ENCODE assay signal across 17 mouse cellular contexts in genomic region chr7:105715366-105715765, GRCm38 (mm10). TPM values are rescaled to one million over a fixed set of nuclear protein-coding genes. Genes with fewer than 3 reads are reported as not detected.
DNase-seq lines count a peak whose midpoint lies in the region; ATAC-seq and TF ChIP-seq lines count a peak whose summit lies in the region.
"Had no signal": no experiment of that assay in that cellular context is flagged by ENCODE, and none has a peak within 500 bp of the region (broad histone marks: within the 10 kb centered on the region; RNA-seq: fewer than 3 reads in every experiment).

No protein-coding gene starts in this region.

- H3K36me3 ChIP-seq in E14TG2a.4 (ENCODE audit: insufficient read depth, low read length) = no peaks in the 10 kb centered on the region
- no peaks in the 10 kb centered on the region for H3K36me3 ChIP-seq in stomach, postnatal 0 days (ENCODE audit: control insufficient read depth, insufficient read depth, low read length)
- H3K36me3 ChIP-seq: embryonic facial prominence, embryonic 12.5 days; forebrain, embryonic 15.5 days; hindbrain, embryonic 10.5 days; kidney, embryonic 15.5 days; liver, embryonic 15.5 days; midbrain, embryonic 15.5 days had no signal

- no peak overlapping the region for H3K27ac ChIP-seq in stomach, postnatal 0 days (replicated peaks)
- H3K27ac ChIP-seq: embryonic facial prominence, embryonic 12.5 days; forebrain, embryonic 15.5 days; gastrocnemius, adult 2 months; hindbrain, embryonic 10.5 days; kidney, embryonic 15.5 days; liver, embryonic 15.5 days; midbrain, embryonic 15.5 days had no signal

- H3K4me2 ChIP-seq in stomach, postnatal 0 days (replicated peaks; ENCODE audit: low read depth) = no peak overlapping the region
- H3K4me2 ChIP-seq: embryonic facial prominence, embryonic 12.5 days; forebrain, embryonic 15.5 days; kidney, embryonic 15.5 days; liver, embryonic 15.5 days; midbrain, embryonic 15.5 days had no signal

- DNase-seq in lung, adult 2 months = no peak
- no peak for DNase-seq in lung, postnatal 4 days
- peak; percentile 14 for DNase-seq in ZHBTc4 (ENCODE audit: low read depth, low spot score)
- DNase-seq in stomach, postnatal 0 days (ENCODE audit: low spot score) = no peak
- no peak for DNase-seq in kidney, postnatal 10 days
- DNase-seq in adrenal gland, adult 2 months = no peak
- DNase-seq: cerebellum, adult 18-20 months; gastrocnemius, adult 2 months; heart, adult 18-20 months; retina, postnatal 1 day had no signal

- no peak for ATAC-seq in stomach, postnatal 0 days (ENCODE audit: low FRiP score, low TSS enrichment)
- ATAC-seq: forebrain, embryonic 15.5 days; midbrain, embryonic 15.5 days had no signal

- TF ChIP-seq CTCF in lung, adult 2 months (IDR thresholded peaks at IDR 0.05; ENCODE audit: insufficient read depth, low read length) = peak; percentile 28; the same call in 1 of the 2 replicates
- peak; percentile 40 for TF ChIP-seq CTCF in E14TG2a.4 (conservative IDR thresholded peaks at IDR 0.05; ENCODE audit: low read length)
- TF ChIP-seq CTCF in stomach, postnatal 0 days (IDR thresholded peaks at IDR 0.05; ENCODE audit: low read depth) = 0 out of 2 replicates have a peak, but pooled peaks have one; percentile 3

- peaks cover 4% of the 10 kb centered on the region; the same call in 1 of the 2 replicates for H3K27me3 ChIP-seq in E14TG2a.4 (ENCODE audit: insufficient read depth, low read length)
- no peaks in the 10 kb centered on the region for H3K27me3 ChIP-seq in stomach, postnatal 0 days (ENCODE audit: control insufficient read depth, insufficient read depth, low read length)
- H3K27me3 ChIP-seq: embryonic facial prominence, embryonic 12.5 days; forebrain, embryonic 15.5 days; kidney, embryonic 15.5 days; liver, embryonic 15.5 days; midbrain, embryonic 15.5 days had no signal

- H3K9ac ChIP-seq in stomach, postnatal 0 days (ENCODE audit: low read length) = no peak overlapping the region
- H3K9ac ChIP-seq: embryonic facial prominence, embryonic 12.5 days; forebrain, embryonic 15.5 days; kidney, embryonic 15.5 days; liver, embryonic 15.5 days; midbrain, embryonic 15.5 days had no signal

- no peaks in the 10 kb centered on the region for H3K4me1 ChIP-seq in lung, adult 2 months (ENCODE audit: control insufficient read depth, insufficient read depth, low read length)
- peaks cover under 1% of the 10 kb centered on the region; the same call in 1 of the 2 replicates for H3K4me1 ChIP-seq in E14TG2a.4 (replicated peaks; ENCODE audit: low read depth, low read length)
- H3K4me1 ChIP-seq in stomach, postnatal 0 days (replicated peaks; ENCODE audit: control insufficient read depth, insufficient read depth) = no peaks in the 10 kb centered on the region
- H3K4me1 ChIP-seq: embryonic facial prominence, embryonic 12.5 days; forebrain, embryonic 15.5 days; hindbrain, embryonic 10.5 days; kidney, embryonic 15.5 days; liver, embryonic 15.5 days; midbrain, embryonic 15.5 days had no signal

- no peak for TF ChIP-seq POLR2A in lung, adult 2 months (IDR thresholded peaks at IDR 0.05; ENCODE audit: borderline replicate concordance, extremely low read depth, low read depth, low read length)

- no peak overlapping the region for H3K4me3 ChIP-seq in lung, adult 2 months (replicated peaks; ENCODE audit: extremely low read depth, low read depth, low read length)
- no peak overlapping the region for H3K4me3 ChIP-seq in E14TG2a.4 (replicated peaks; ENCODE audit: low read length)
- no peak overlapping the region for H3K4me3 ChIP-seq in stomach, postnatal 0 days (ENCODE audit: low read depth, low read length)
- H3K4me3 ChIP-seq: embryonic facial prominence, embryonic 12.5 days; forebrain, embryonic 15.5 days; gastrocnemius, adult 2 months; hindbrain, embryonic 10.5 days; kidney, embryonic 15.5 days; liver, embryonic 15.5 days; midbrain, embryonic 15.5 days had no signal

- no peak for TF ChIP-seq EP300 in stomach, postnatal 0 days (optimal IDR thresholded peaks at IDR 0.05)

- 50% methylated on average over 3 of the region's 3 CpGs for WGBS in lung, adult 2 months
- WGBS in stomach, postnatal 0 days = 61% methylated on average over 3 of the region's 3 CpGs

- no peaks in the 10 kb centered on the region for H3K9me3 ChIP-seq in E14TG2a.4 (ENCODE audit: low read length)
- H3K9me3 ChIP-seq in stomach, postnatal 0 days (ENCODE audit: control insufficient read depth, low read length) = no peaks in the 10 kb centered on the region
- H3K9me3 ChIP-seq: embryonic facial prominence, embryonic 12.5 days; forebrain, embryonic 15.5 days; hindbrain, embryonic 10.5 days; kidney, embryonic 15.5 days; liver, embryonic 15.5 days; midbrain, embryonic 15.5 days had no signal

RNA-seq across cellular contexts. Expression of gene Ilk, which starts 21.0 kb away (rescaled TPM):
- polyA plus RNA-seq in lung, adult 2 months (2012; rRNA removed) = 159 and 195 TPM in 2 replicates
- 265 and 289 TPM in 2 replicates for polyA plus RNA-seq in stomach, postnatal 0 days (2015; fragmentation: Nextera tagmentation; extraction: Ambion mirVana)
- total RNA-seq in adrenal gland, adult 2 months (2021) = 100 to 1,000 TPM; 139 to 166 TPM
- polyA plus RNA-seq in adrenal gland, adult 2 months (2012; rRNA removed) = 82.1 and 87.8 TPM in 2 replicates

RNA-seq across cellular contexts. Expression of gene Rrp8, which starts 21.8 kb away (rescaled TPM):
- polyA plus RNA-seq in lung, adult 2 months (2012; rRNA removed) = 7.5 and 8.4 TPM in 2 replicates
- 16.6 and 21.3 TPM in 2 replicates for polyA plus RNA-seq in stomach, postnatal 0 days (2015; fragmentation: Nextera tagmentation; extraction: Ambion mirVana)
- 10 to 100 TPM; 14.8 to 17.6 TPM for total RNA-seq in adrenal gland, adult 2 months (2021)
- polyA plus RNA-seq in adrenal gland, adult 2 months (2012; rRNA removed) = 7.9 and 9.2 TPM in 2 replicates

RNA-seq across cellular contexts. Expression of gene Taf10, which starts 28.8 kb away (rescaled TPM):
- polyA plus RNA-seq in lung, adult 2 months (2012; rRNA removed) = 276 and 345 TPM in 2 replicates
- polyA plus RNA-seq in stomach, postnatal 0 days (2015; fragmentation: Nextera tagmentation; extraction: Ambion mirVana) = 109 and 118 TPM in 2 replicates
- 100 to 1,000 TPM; 231 to 239 TPM for total RNA-seq in adrenal gland, adult 2 months (2021)
- polyA plus RNA-seq in adrenal gland, adult 2 months (2012; rRNA removed) = 639 and 733 TPM in 2 replicates

RNA-seq across cellular contexts. Expression of gene Tpp1, which starts 36.7 kb away (rescaled TPM):
- polyA plus RNA-seq in lung, adult 2 months (2012; rRNA removed) = 141 and 187 TPM in 2 replicates
- polyA plus RNA-seq in stomach, postnatal 0 days (2015; fragmentation: Nextera tagmentation; extraction: Ambion mirVana) = 46.1 and 52.6 TPM in 2 replicates
- 100 to 1,000 TPM; 113 to 129 TPM for total RNA-seq in adrenal gland, adult 2 months (2021)
- 200 and 305 TPM in 2 replicates for polyA plus RNA-seq in adrenal gland, adult 2 months (2012; rRNA removed)
